Mouse (Mus musculus) MEL (cell line): ENCODE results near the gene Hes6.

Experiments
- EP300 ChIP-seq, 2 experiments: IDR thresholded peaks; 2 replicates each; pipeline ENCODE4 v1.6.1; 2011; ENCODE audit warnings: improper control_type of control experiment in 2 of 2, low read length in 2 of 2, low read depth in 1 of 2, mild to moderate bottlenecking in 1 of 2
- GATA1 ChIP-seq: IDR thresholded peaks from 2 replicates; pipeline ENCODE4 v1.6.1; 2011; ENCODE audit warnings: low read depth, low read length, improper control_type of control experiment
- MEF2A ChIP-seq: IDR thresholded peaks from 2 replicates; pipeline ENCODE4 v1.6.1; 2014; ENCODE audit warnings: low read depth, mild to moderate bottlenecking, inconsistent platforms, low read length, improper control_type of control experiment; ENCODE audit not compliant: poor library complexity, insufficient replicate concordance, severe bottlenecking; ENCODE audit errors: extremely low read depth
- SIN3A ChIP-seq: IDR thresholded peaks from 2 replicates; pipeline ENCODE4 v1.6.1; 2012; ENCODE audit warnings: low read length, improper control_type of control experiment, inconsistent platforms
- ZC3H11A ChIP-seq: IDR thresholded peaks from 2 replicates; pipeline ENCODE4 v1.6.1; 2012; ENCODE audit warnings: low read depth, mild to moderate bottlenecking, inconsistent platforms, low read length, improper control_type of control experiment
- ZMIZ1 ChIP-seq: IDR thresholded peaks from 2 replicates; pipeline ENCODE4 v1.6.1; 2012; ENCODE audit warnings: low read depth, mild to moderate bottlenecking, inconsistent platforms, low read length, improper control_type of control experiment, moderate library complexity

GRCm38 (mm10) chr1:91457116-91457515 lies 43.3 kb upstream of the Hes6 start:
- TF ChIP-seq GATA1, result no peak
- TF ChIP-seq MEF2A, result no peak
- no peak for TF ChIP-seq EP300 (IDR thresholded peaks at IDR 0.05; ENCODE audit: low read depth in 1 of 2, low read length in 2 of 2)
- TF ChIP-seq SIN3A, result no peak
- no peak for TF ChIP-seq ZMIZ1
- TF ChIP-seq ZC3H11A, result no peak
